Mouse (Mus musculus) limb, embryonic 14.5 days (tissue): ENCODE data around the gene Rbm47. TPM values are rescaled to one million over a fixed set of nuclear protein-coding genes. Genes with fewer than 3 reads are reported as not detected.

Experiments
- ATAC-seq: fragments of 200-750 bp; cut with Nextera tagmentation; 2 replicates; pipeline ENCODE4 v1.8.0; 2017; ENCODE audit warnings: low read depth, moderate number of reproducible peaks, moderate TSS enrichment; ENCODE audit not compliant: low FRiP score
- DNase-seq: peaks from one replicate; pipeline ENCODE4 v3.0.0-alpha.2; 2015; ENCODE audit warnings: low spot score
- H3K27ac ChIP-seq: fragments of 300-500 bp; sonication (generic); replicated peaks from 2 replicates; pipeline ENCODE4 v1.5.1; 2014; ENCODE audit warnings: low read depth, mild to moderate bottlenecking, low read length, moderate library complexity, mixed read lengths
- H3K27me3 ChIP-seq: fragments of 300-500 bp; sonication (generic); 2 replicates; pipeline ENCODE4 v1.6.1; 2014; ENCODE audit warnings: low read length, mixed read lengths; ENCODE audit not compliant: control insufficient read depth, insufficient read depth
- H3K36me3 ChIP-seq: fragments of 300-500 bp; sonication (generic); 2 replicates; pipeline ENCODE4 v1.6.1; 2014; ENCODE audit warnings: mild to moderate bottlenecking, low read length, moderate library complexity, mixed read lengths; ENCODE audit not compliant: control insufficient read depth, insufficient read depth
- H3K4me1 ChIP-seq: fragments of 300-500 bp; sonication (generic); 2 replicates; pipeline ENCODE4 v1.6.1; 2014; ENCODE audit warnings: antibody characterized with exemption, low read length, mixed read lengths; ENCODE audit not compliant: control insufficient read depth, insufficient read depth
- H3K4me2 ChIP-seq: fragments of 300-500 bp; sonication (generic); replicated peaks from 2 replicates; pipeline ENCODE4 v1.6.1; 2014; ENCODE audit warnings: low read depth, mild to moderate bottlenecking, low read length, moderate library complexity; ENCODE audit not compliant: severe bottlenecking
- H3K4me3 ChIP-seq: fragments of 300-500 bp; sonication (generic); replicated peaks from 2 replicates; pipeline ENCODE4 v1.5.1; 2014; ENCODE audit warnings: low read length
- H3K9ac ChIP-seq: fragments of 300-500 bp; sonication (generic); 2 replicates; pipeline ENCODE4 v1.6.1; 2014; ENCODE audit warnings: mild to moderate bottlenecking, low read depth, low read length, moderate library complexity; ENCODE audit not compliant: severe bottlenecking
- H3K9me3 ChIP-seq: fragments of 300-500 bp; sonication (generic); 2 replicates; pipeline ENCODE4 v1.6.1; 2016; ENCODE audit warnings: low read length; ENCODE audit not compliant: control insufficient read depth
- POLR2A ChIP-seq: fragments of 200-500 bp; IDR thresholded peaks from 2 replicates; pipeline ENCODE4 v1.8.0; 2012; ENCODE audit warnings: inconsistent platforms, mild to moderate bottlenecking, moderate library complexity, borderline replicate concordance; ENCODE audit not compliant: insufficient read depth, insufficient read length; ENCODE audit errors: extremely low read depth
- WGBS: fragments of 180-500 bp; shearing (Covaris S2); extraction: QIAGEN DNeasy Blood & Tissue Kit; methylation state at CpG from one replicate; pipeline ENCODE4 v1.1.7; 2014; 5-methylcytosine and 5-hydroxymethylcytosine counted together
- polyA plus RNA-seq, 2 experiments: library from polyadenylated mRNA; depleted of rRNA in 1 of 2; stranded (reverse) in 1 of 2; unstranded in 1 of 2; fragments of >200 nt; fragmentation: Nextera tagmentation in 1 of 2; extraction: Ambion mirVana in 1 of 2; gene quantifications; 2 replicates each; pipeline versions ENCODE4 v1.2.1 to v1.2.3; 2012 to 2014

Rbm47 gene
- polyA plus RNA-seq, 2 experiments = 2.5 to 5.2 TPM

- 75% methylated on average over 5 of the region's 5 CpGs for WGBS
These were observed 36.7 kb upstream of the Rbm47 start for GRCm38 (mm10) chr5:66209532-66210176.

GRCm38 (mm10) chr5:66204966-66205365, 32.0 kb upstream of the Rbm47 start:
- no peak for ATAC-seq
- H3K27me3 ChIP-seq = no peaks in the 10 kb centered on the region
- WGBS = 78% methylated on average over 4 of the region's 4 CpGs
- H3K4me3 ChIP-seq = no peak overlapping the region
- DNase-seq = no peak
- no peak overlapping the region for H3K27ac ChIP-seq
- no peak overlapping the region for H3K9ac ChIP-seq
- no peaks in the 10 kb centered on the region for H3K36me3 ChIP-seq
- H3K4me2 ChIP-seq = no peak overlapping the region
- TF ChIP-seq POLR2A = no peak
- no peaks in the 10 kb centered on the region for H3K4me1 ChIP-seq
- H3K9me3 ChIP-seq = no peaks in the 10 kb centered on the region

More at GRCm38 (mm10) chr5:66209532-66210176, 36.7 kb upstream of the Rbm47 start:
- H3K9ac ChIP-seq = no peak overlapping the region
- H3K36me3 ChIP-seq = no peaks in the 10 kb centered on the region
- no peaks in the 10 kb centered on the region for H3K27me3 ChIP-seq
- no peak overlapping the region for H3K4me3 ChIP-seq
- no peak for TF ChIP-seq POLR2A
- no peak overlapping the region for H3K27ac ChIP-seq
- H3K4me1 ChIP-seq = no peaks in the 10 kb centered on the region
- DNase-seq = peak; percentile 6
- no peaks in the 10 kb centered on the region for H3K9me3 ChIP-seq
- no peak overlapping the region for H3K4me2 ChIP-seq
- peak; percentile 55 for ATAC-seq

GRCm38 (mm10) chr5:66203424-66203823, 30.5 kb upstream of the Rbm47 start:
- no peak for ATAC-seq
- DNase-seq = no peak
- no peak overlapping the region for H3K27ac ChIP-seq
- no peak overlapping the region for H3K4me2 ChIP-seq
- WGBS = 92% methylated on average over 1 of the region's 1 CpGs
- H3K4me1 ChIP-seq = no peaks in the 10 kb centered on the region
- H3K4me3 ChIP-seq = no peak overlapping the region
- no peaks in the 10 kb centered on the region for H3K9me3 ChIP-seq
- no peaks in the 10 kb centered on the region for H3K27me3 ChIP-seq
- no peaks in the 10 kb centered on the region for H3K36me3 ChIP-seq
- TF ChIP-seq POLR2A = no peak
- H3K9ac ChIP-seq = no peak overlapping the region

- no peak overlapping the region for H3K4me2 ChIP-seq
- no peaks in the 10 kb centered on the region for H3K27me3 ChIP-seq
- H3K27ac ChIP-seq = no peak overlapping the region
- H3K9me3 ChIP-seq = no peaks in the 10 kb centered on the region
- 80% methylated on average over 10 of the region's 10 CpGs for WGBS
- H3K36me3 ChIP-seq = no peaks in the 10 kb centered on the region
- no peak for TF ChIP-seq POLR2A
- H3K4me3 ChIP-seq = no peak overlapping the region
- DNase-seq (no peak), ATAC-seq (no peak)
- no peak overlapping the region for H3K9ac ChIP-seq
- H3K4me1 ChIP-seq = no peaks in the 10 kb centered on the region
These were observed 27.1 kb upstream of the Rbm47 start for GRCm38 (mm10) chr5:66200044-66200443.

- H3K9ac ChIP-seq = no peak overlapping the region
- H3K4me1 ChIP-seq = no peaks in the 10 kb centered on the region
- no peak for TF ChIP-seq POLR2A
- no peak overlapping the region for H3K4me2 ChIP-seq
- no peaks in the 10 kb centered on the region for H3K36me3 ChIP-seq
- no peak for DNase-seq
- H3K4me3 ChIP-seq = no peak overlapping the region
- H3K9me3 ChIP-seq = no peaks in the 10 kb centered on the region
- 81% methylated on average over 10 of the region's 10 CpGs for WGBS
- no peak for ATAC-seq
- no peak overlapping the region for H3K27ac ChIP-seq
- H3K27me3 ChIP-seq = no peaks in the 10 kb centered on the region
These were observed 22.4 kb upstream of the Rbm47 start for GRCm38 (mm10) chr5:66195323-66195722.

GRCm38 (mm10) chr5:66193218-66193846, 20.4 kb upstream of the Rbm47 start:
- H3K36me3 ChIP-seq = no peaks in the 10 kb centered on the region
- no peak for TF ChIP-seq POLR2A
- no peaks in the 10 kb centered on the region for H3K27me3 ChIP-seq
- WGBS = 90% methylated on average over 11 of the region's 11 CpGs
- no peaks in the 10 kb centered on the region for H3K4me1 ChIP-seq
- H3K27ac ChIP-seq = no peak overlapping the region
- no peak overlapping the region for H3K4me2 ChIP-seq
- ATAC-seq (no peak), DNase-seq (no peak)
- no peak overlapping the region for H3K9ac ChIP-seq
- no peak overlapping the region for H3K4me3 ChIP-seq
- no peaks in the 10 kb centered on the region for H3K9me3 ChIP-seq
